Mouse (Mus musculus) hindbrain, embryonic 14.5 days (tissue): ENCODE measurements around the gene Galnt7. TPM values are rescaled to one million over a fixed set of nuclear protein-coding genes. Genes with fewer than 3 reads are reported as not detected.
A peak's percentile ranks its signal among the peaks of the same experiment; 100 is the strongest.

ENCODE experiments used
- ATAC-seq: fragments of 200-750 bp; cut with Nextera tagmentation; 2 replicates; pipeline ENCODE4 v1.8.0; 2017; ENCODE audit warnings: moderate number of reproducible peaks, mild to moderate bottlenecking, moderate TSS enrichment, moderate library complexity; ENCODE audit not compliant: low FRiP score
- DNase-seq: peaks from one replicate; pipeline ENCODE4 v3.0.0-alpha.2; 2015; ENCODE audit warnings: low spot score
- H3K27ac ChIP-seq: fragments of 300-500 bp; sonication (generic); 2 replicates; pipeline ENCODE4 v1.5.1; 2014; ENCODE audit warnings: mild to moderate bottlenecking, moderate library complexity
- H3K27me3 ChIP-seq: fragments of 300-500 bp; sonication (generic); 2 replicates; pipeline ENCODE4 v1.6.1; 2014; ENCODE audit warnings: mild to moderate bottlenecking, low read length, mixed read lengths; ENCODE audit not compliant: control insufficient read depth, insufficient read depth
- H3K36me3 ChIP-seq: fragments of 300-500 bp; sonication (generic); replicated peaks from 2 replicates; pipeline ENCODE4 v1.6.1; 2014; ENCODE audit not compliant: control insufficient read depth, insufficient read depth
- H3K4me1 ChIP-seq: fragments of 300-500 bp; sonication (generic); replicated peaks from 2 replicates; pipeline ENCODE4 v1.6.1; 2014; ENCODE audit warnings: antibody characterized with exemption, low read length, mixed read lengths; ENCODE audit not compliant: control insufficient read depth, insufficient read depth
- H3K4me2 ChIP-seq: fragments of 300-500 bp; sonication (generic); replicated peaks from 2 replicates; pipeline ENCODE4 v1.6.1; 2014; ENCODE audit warnings: mild to moderate bottlenecking, moderate library complexity
- H3K4me3 ChIP-seq: fragments of 300-500 bp; sonication (generic); replicated peaks from 2 replicates; pipeline ENCODE4 v1.5.1; 2014; ENCODE audit warnings: mild to moderate bottlenecking, low read length
- H3K9ac ChIP-seq: fragments of 300-500 bp; sonication (generic); 2 replicates; pipeline ENCODE4 v1.6.1; 2014
- H3K9me3 ChIP-seq: fragments of 300-500 bp; sonication (generic); 2 replicates; pipeline ENCODE4 v1.6.1; 2016; ENCODE audit warnings: low read length; ENCODE audit not compliant: control insufficient read depth
- WGBS: fragments of 180-500 bp; shearing (Covaris S2); extraction: QIAGEN DNeasy Blood & Tissue Kit; methylation state at CpG from one replicate; pipeline ENCODE4 v1.1.7; 2014; 5-methylcytosine and 5-hydroxymethylcytosine counted together
- polyA plus RNA-seq: library from polyadenylated mRNA; unstranded; fragments of >200 nt; fragmentation: Nextera tagmentation; extraction: Ambion mirVana; gene quantifications from 2 replicates; pipeline ENCODE4 v1.2.1, GENCODE M21; 2014

Galnt7 gene
- polyA plus RNA-seq, 1 experiment from 2014 or later: 14.6 TPM

DNA sequence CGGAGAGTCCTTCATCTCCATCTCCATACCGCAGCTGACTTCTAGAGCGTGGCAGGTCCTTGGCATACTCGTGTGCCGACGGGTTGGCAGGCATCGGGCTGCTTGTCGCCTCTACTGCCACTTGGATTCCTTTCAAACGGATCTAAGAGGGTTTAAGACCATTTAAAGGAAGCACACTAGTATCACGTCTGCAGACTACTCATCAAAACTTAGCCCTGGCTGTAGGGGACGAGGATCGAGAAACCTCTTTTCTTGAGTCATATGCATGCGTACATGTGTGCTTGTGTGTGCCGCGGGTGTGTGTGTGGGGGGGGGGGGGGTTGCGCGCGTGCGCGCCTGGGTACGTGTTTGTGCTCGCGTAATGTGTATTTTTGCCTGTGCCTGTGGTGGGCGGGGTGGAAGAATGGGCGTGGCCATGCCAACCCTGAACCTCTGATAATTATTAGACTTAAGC, 164.5 kb downstream of the Galnt7 start:
- H3K27ac ChIP-seq: peak overlapping the region; percentile 82
- H3K9ac ChIP-seq: peak overlapping the region; percentile 52
- peak overlapping the region; percentile 92 for H3K4me3 ChIP-seq
- H3K4me2 ChIP-seq: peak overlapping the region; percentile 86
- peak; percentile 67 for DNase-seq
- no peaks in the 10 kb centered on the region for H3K27me3 ChIP-seq
- peaks cover 10% of the 10 kb centered on the region for H3K4me1 ChIP-seq
- peaks cover 3% of the 10 kb centered on the region; the same call in 1 of the 2 replicates for H3K36me3 ChIP-seq
- H3K9me3 ChIP-seq: no peaks in the 10 kb centered on the region
- WGBS: under 1% methylated on average over 25 of the region's 25 CpGs
- peak; percentile 52 for ATAC-seq

DNA sequence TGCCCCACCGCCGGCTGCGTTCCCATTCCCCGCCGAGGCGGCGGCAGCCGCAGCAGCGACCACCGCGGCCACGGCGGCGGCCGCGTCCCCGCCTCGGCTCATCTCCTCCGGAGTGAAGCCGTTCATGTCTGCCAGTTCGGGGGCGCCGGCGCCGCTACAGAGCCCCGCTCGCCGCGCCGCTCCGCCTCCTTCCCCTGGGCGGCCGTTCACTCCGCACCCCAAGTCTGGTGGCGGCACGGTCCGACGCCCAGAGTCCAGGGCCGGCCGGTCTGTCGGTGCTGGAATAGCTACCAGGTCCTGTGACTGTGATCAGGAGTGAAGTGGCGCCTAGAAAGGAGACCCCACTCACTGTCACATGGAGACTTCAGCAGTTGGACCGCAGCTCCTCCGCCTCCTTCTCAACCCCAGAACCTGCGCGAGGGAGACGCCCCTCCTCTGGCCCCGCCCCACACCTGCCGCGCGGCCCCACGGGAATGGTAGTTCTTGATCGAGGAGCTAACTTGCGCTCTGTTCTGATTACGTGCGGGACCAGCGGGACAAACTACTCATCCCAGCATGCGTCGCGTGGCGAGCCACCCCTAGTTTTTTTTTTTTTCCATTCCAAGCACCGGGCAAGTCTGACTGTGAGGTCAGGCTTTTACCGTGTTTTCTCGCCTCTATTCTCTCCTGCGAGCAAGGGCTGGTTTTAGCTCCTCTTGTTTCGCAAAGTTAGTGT, 165.2 kb downstream of the Galnt7 start, which contains the start of gene Sap30:
Sap30 (minus strand) TSS at position 420 of the 715 bp plus-strand sequence.
- Histone ChIP-seq H3K9ac (peak within 1 kb of the TSS; percentile 82), H3K27ac (peak within 1 kb of the TSS; percentile 91), H3K4me3 (peak within 1 kb of the TSS; percentile 92), H3K27me3 (no peaks in the 10 kb centered on the region), H3K9me3 (no peaks in the 10 kb centered on the region), H3K4me1 (peaks cover 10% of the 10 kb centered on the region), H3K4me2 (peak within 1 kb of the TSS; percentile 86), H3K36me3 (peaks cover 8% of the 10 kb centered on the region)
- DNase-seq: peak; percentile 95
- under 1% methylated on average over 66 of the region's 66 CpGs for WGBS
- ATAC-seq: peak; percentile 96

DNA sequence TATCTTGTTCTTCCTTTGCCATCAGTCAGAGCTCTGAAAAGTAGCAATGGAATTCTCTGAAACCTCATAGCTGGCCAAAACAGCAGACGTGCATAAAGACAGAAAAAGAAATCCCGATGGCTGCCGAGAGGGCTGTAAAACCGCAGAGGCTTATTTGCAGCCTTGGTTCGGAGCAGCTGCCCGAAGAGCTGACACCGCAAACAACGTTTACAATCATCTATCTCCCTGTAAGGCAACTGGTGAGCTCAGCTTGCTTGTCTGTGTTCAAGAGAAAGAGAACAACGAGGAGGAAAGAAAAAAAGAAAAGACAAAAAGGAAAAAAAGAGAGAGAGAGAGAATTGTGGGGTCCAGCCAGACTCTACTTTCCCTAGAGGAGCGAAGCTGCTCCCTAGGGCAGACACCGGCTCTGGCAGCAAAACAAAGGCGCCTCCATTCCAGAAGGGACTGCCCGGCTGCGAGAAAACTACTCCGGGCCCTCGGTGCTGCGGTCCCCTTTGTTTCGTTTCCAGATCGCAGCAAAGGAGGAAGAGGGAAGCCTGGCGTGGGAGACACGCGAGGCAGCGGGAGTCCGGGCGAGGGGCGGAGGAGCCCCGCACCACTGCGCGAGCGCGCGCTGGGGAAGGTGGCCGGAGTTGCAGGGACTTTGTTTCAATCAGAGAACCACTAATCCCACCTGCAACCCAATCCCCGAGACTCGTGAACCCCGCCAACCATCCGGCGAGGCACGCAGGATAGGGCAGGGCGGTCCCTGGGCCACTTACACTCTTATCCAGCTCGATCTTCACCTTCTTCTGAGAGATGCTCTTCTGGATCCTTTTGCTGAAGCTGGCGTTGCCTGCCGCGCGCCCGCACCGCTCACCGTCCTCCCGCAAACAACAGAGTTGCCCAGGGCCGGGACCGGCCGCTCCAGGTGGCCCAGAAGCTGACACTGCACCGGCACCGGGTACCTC, 166.1 kb downstream of the Galnt7 start:
- Histone ChIP-seq H3K27ac (peak overlapping the region; percentile 91), H3K9me3 (no peaks in the 10 kb centered on the region), H3K4me2 (peak overlapping the region; percentile 86), H3K4me1 (peaks cover 10% of the 10 kb centered on the region), H3K4me3 (peak overlapping the region; percentile 92), H3K36me3 (peaks cover 15% of the 10 kb centered on the region), H3K9ac (peak overlapping the region; percentile 82), H3K27me3 (no peaks in the 10 kb centered on the region)
- DNase-seq (peak; percentile 69), ATAC-seq (peak; percentile 75)
- under 1% methylated on average over 54 of the region's 54 CpGs for WGBS

DNA sequence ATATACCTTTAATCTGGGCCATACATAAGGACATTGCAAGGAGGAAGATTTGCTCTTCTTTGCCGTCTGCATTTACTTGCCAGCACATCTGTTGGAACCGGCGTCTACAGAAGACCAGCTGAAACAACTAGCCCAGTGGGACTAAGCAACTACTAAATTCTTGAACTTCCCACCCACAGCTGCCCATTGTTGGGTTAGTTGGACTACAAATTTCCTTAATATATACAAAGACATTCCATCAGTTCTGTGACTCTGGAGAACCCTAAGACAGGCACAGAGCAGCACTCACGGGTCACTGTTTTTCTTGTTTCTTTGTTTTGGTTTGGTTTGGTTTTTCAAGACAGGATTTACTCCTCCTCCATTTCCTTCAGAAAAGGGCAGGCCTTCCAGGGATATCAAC, 172.2 kb downstream of the Galnt7 start:
- no peaks in the 10 kb centered on the region for H3K27me3 ChIP-seq
- DNase-seq (no peak), ATAC-seq (no peak)
- no peak overlapping the region for H3K4me2 ChIP-seq
- H3K4me3 ChIP-seq: no peak overlapping the region
- peaks cover 6% of the 10 kb centered on the region for H3K4me1 ChIP-seq
- no peak overlapping the region for H3K9ac ChIP-seq
- no peak overlapping the region for H3K27ac ChIP-seq
- peaks cover 23% of the 10 kb centered on the region for H3K36me3 ChIP-seq
- H3K9me3 ChIP-seq: no peaks in the 10 kb centered on the region
- WGBS: 77% methylated on average over 4 of the region's 4 CpGs

DNA sequence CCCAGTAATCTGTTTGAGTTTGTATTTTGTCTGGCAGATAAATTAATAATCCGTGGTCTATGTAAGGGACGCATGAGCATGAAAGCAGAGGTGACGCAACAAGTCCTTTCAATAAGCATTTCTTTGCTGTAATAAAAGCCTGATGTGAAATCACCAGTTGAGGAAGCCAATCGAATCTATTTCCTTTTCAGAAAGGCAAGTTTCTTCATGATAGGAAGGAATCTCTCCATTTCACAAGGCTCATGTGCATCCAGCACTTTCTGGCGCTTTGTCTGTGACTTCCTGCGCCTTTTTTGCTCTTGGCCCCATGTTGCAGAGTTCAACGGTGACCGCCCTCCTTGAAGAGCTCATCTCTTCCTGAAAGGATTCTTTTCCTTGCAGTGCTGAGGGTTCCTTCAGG, 173.1 kb downstream of the Galnt7 start:
- peaks cover 23% of the 10 kb centered on the region for H3K36me3 ChIP-seq
- H3K4me3 ChIP-seq: no peak overlapping the region
- no peaks in the 10 kb centered on the region for H3K9me3 ChIP-seq
- no peak overlapping the region for H3K9ac ChIP-seq
- no peaks in the 10 kb centered on the region for H3K4me1 ChIP-seq
- no peak overlapping the region for H3K27ac ChIP-seq
- 98% methylated on average over 8 of the region's 8 CpGs for WGBS
- H3K4me2 ChIP-seq: no peak overlapping the region
- ATAC-seq (no peak), DNase-seq (no peak)
- H3K27me3 ChIP-seq: no peaks in the 10 kb centered on the region

DNA sequence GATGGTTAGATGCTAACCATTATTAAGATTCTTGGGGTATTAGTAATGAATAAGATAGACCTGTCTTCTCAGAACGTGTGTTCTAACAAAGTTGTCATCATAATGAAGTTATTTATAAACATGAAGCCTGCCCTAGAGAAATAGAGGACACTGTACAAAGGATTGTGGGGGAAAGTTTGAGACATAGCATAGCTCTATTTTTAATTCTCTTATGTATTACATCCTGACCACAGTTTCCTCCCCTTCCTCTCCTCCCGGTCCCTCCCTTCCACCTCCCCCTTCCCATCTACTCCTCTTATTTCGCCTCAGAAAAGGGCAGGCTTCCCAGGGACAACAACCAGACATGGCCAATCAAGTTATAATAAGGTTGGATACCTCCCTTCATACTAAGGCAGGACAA, 174.4 kb downstream of the Galnt7 start:
- Histone ChIP-seq H3K4me1 (no peaks in the 10 kb centered on the region), H3K4me2 (no peak overlapping the region), H3K9me3 (no peaks in the 10 kb centered on the region), H3K4me3 (no peak overlapping the region), H3K9ac (no peak overlapping the region), H3K27ac (no peak overlapping the region), H3K27me3 (no peaks in the 10 kb centered on the region), H3K36me3 (peaks cover 20% of the 10 kb centered on the region)
- 89% methylated on average over 3 of the region's 3 CpGs for WGBS
- DNase-seq (no peak), ATAC-seq (no peak)

Other genes starting within 250 kb of the Galnt7 start
- 8.9 and 10.2 TPM in 2 replicates for gene Scrg1, start 197.1 kb downstream of the Galnt7 start, polyA plus RNA-seq
- 29.9 and 35.4 TPM in 2 replicates for gene Sap30, start 165.2 kb downstream of the Galnt7 start, polyA plus RNA-seq
- gene Hmgb2, start 141.1 kb downstream of the Galnt7 start, polyA plus RNA-seq: 58.4 and 60.7 TPM in 2 replicates